Mouse (Mus musculus) central nervous system, embryonic 11.5 days (tissue): Measurements from ENCODE around the gene Zfp804b. TPM values are rescaled to one million over a fixed set of nuclear protein-coding genes. Genes with fewer than 3 reads are reported as not detected.

Experiments used
- polyA plus RNA-seq: library from polyadenylated mRNA; depleted of rRNA; stranded (reverse); fragments of >200 nt; gene quantifications from 2 replicates; pipeline ENCODE4 v1.2.3, GENCODE M21; 2012; rRNA removed

Gene Zfp804b
- 0.05 and 0.09 TPM in 2 replicates for polyA plus RNA-seq

GRCm38 (mm10) chr5:7344145-7345010 is at the start of gene Zfp804b:
Gene Zfp804b (minus strand): TSS chr5:7344756.

GRCm38 (mm10) chr5:7303819-7304218 is 40.7 kb downstream of the Zfp804b start, which contains the start of gene Tex47:
Gene Tex47 (plus strand): TSS chr5:7304119.

Other genes with a start within 250 kb of the Zfp804b start
- gene Tex47, start 40.6 kb downstream of the Zfp804b start, polyA plus RNA-seq = not detected in 2 replicates